Mouse (Mus musculus) bone marrow, adult 2 months (tissue): ENCODE results near the gene Plcl2.

Experiments
- CTCF ChIP-seq: fragments of 200-500 bp; IDR thresholded peaks from 2 replicates; pipeline ENCODE4 v1.5.1; 2011; ENCODE audit warnings: low read length, control low read depth; ENCODE audit not compliant: control insufficient read depth, insufficient read depth
- POLR2A ChIP-seq: fragments of 200-500 bp; IDR thresholded peaks from 2 replicates; pipeline ENCODE4 v1.6.1; 2011; ENCODE audit warnings: low read depth, mild to moderate bottlenecking, control low read depth, low read length, borderline replicate concordance; ENCODE audit not compliant: control insufficient read depth

GRCm38 (mm10) chr17:50470432-50471078, 38.6 kb upstream of the Plcl2 start:
- no peak for TF ChIP-seq POLR2A
- TF ChIP-seq CTCF: peak; percentile 6; the same call in 1 of the 2 replicates
